Mouse (Mus musculus): ENCODE measurements at regions not wholly inside any gene's neighbourhood (a gene's known extent, or its start where the extent isn't known, plus 50 kb on each side); places are given as distances from the start of the nearest gene placed in this dataset.

DNA sequence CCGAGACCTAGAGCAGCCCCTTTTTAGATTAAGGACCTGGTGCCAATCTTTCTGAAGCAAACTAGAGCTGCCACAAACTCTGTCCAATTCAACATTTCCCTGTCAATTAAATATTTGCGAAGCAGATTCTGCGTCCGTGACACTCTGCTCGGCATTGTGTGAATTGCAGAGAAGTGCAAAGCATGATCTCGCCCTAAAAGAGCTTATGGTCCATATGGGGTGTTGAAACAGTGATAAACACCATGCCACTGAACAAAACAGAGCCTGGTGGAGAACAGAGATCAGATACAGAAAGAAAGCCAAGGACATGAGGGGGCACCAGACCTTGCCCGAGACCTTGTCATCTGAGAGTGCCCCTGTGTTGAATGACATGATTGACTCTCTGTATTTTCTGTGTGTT, 167.2 kb upstream of the Zfp703 start:
- DNase-seq (ENCODE audit: low read depth), result no peak

- no peak for DNase-seq (ENCODE audit: low read depth)
These were observed 165.4 kb upstream of the Zfp703 start for GRCm38 (mm10) chr8:26811533-26812236.

- peak; percentile 29 for DNase-seq (ENCODE audit: low read depth)
These were observed 163.8 kb upstream of the Zfp703 start for GRCm38 (mm10) chr8:26813198-26813815.

DNA sequence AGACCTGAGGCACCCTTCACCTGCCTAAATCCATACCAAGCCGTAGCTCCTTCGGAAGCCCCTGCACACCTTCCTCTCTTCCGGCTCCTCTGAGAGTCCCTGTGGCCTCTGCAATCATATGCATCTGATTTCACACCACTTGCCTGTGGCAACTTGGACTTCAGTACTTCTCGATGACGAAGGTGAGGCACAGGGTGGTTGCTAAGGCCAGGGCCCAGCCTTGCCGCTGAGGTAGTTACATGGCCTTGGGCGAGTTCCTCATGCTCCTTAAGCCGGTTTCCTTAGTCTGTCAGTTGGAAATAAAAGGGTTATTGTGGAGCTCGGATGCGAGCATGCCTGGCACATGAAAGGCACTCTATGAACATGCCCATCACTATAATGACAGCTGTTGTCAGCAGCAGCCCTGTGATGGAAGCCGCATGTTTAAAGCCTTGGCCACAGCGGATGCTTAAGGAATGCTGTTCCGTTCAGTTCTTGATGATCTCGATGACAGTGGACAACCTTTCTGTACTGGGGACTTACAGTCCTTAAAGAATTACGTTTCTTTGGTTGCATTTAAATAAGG, 162.0 kb upstream of the Zfp703 start:
- DNase-seq (ENCODE audit: low read depth), result no peak

DNA sequence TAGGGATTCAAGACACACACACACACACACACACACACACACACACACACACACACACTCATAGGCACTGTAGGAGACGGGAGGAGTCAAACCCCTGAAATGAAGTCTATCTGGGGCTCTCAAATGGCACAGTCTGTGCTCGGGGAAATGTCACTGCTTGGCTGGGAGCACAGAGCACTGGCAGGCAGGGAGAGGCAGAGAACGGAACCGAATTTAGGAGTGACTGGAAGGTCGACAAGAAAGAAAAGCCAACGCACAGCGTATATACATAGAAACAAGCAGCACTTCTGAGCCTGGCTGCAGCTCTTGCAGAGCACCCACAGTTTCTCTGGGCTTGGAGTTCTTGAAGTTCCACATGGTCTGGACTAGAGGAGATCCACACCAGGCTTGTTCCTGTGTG, 160.1 kb upstream of the Zfp703 start:
- no peak for DNase-seq (ENCODE audit: low read depth)

- DNase-seq (ENCODE audit: low read depth), result peak; percentile 67
These were observed 152.8 kb upstream of the Zfp703 start for GRCm38 (mm10) chr8:26824189-26824941.

GRCm38 (mm10) chr8:26828311-26828909, 148.7 kb upstream of the Zfp703 start:
- DNase-seq (ENCODE audit: low read depth), result peak; percentile 90

DNA sequence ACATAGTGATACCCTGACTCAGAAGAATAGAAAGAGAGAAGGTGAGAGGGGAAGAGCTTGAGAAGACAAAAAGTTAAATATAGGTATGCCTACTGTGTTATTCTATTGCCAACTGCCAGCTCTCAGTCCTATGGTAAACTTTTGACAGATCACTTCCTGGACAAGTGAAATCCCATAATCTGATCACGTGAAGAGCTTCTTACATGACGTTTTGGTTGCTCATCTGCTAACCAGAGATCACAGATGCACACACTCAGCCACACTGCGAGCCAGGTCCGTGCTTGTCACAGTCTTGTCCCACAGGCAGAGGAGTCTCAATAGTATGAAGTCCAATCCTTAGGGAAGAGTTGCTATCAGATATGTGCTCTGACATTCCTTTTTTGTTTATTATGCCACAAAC, 147.8 kb upstream of the Zfp703 start:
- no peak for DNase-seq (ENCODE audit: low read depth)

DNA sequence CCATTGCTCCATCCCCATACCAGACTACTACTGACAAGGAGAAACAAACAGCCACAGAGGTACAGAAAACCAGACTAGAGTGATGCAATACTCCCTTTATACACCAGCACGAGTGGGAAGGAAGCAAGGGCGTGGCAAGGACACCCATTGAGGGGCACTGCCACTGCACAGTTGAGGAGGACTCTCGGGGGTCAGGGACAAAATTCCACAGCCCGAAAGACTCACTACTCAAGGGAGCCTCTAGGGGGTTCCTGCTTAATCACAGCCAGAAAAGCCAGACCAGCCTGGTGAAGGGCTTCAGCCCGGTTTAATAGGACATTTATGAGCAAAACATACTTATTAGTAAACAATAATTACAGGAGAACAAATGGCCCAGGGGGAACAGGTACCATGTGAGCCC, 146.0 kb upstream of the Zfp703 start:
- no peak for DNase-seq (ENCODE audit: low read depth)

DNA sequence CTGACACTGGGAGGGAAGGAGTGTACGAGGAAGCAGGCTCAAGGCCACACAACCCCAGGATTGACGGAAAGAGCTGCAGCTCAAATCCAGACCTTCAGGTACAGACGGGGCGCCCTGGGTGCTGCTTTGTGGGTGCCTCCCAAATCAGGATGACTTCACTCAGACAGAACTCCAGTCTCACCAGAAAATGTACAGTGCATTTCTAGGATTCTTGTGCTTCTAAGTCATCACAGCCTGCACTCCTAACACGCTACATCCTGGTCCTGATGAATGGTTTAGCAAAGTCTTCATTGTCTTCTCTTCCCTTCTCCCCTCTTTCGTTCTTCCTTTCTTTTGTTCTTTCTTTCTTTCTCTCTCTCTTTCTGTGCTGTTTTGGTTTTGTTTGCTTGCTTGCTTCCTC, 145.3 kb upstream of the Zfp703 start:
- DNase-seq (ENCODE audit: low read depth), result peak; percentile 27

- DNase-seq (ENCODE audit: low read depth), result peak; percentile 33
These were observed 144.6 kb upstream of the Zfp703 start for GRCm38 (mm10) chr8:26832546-26832945.

DNA sequence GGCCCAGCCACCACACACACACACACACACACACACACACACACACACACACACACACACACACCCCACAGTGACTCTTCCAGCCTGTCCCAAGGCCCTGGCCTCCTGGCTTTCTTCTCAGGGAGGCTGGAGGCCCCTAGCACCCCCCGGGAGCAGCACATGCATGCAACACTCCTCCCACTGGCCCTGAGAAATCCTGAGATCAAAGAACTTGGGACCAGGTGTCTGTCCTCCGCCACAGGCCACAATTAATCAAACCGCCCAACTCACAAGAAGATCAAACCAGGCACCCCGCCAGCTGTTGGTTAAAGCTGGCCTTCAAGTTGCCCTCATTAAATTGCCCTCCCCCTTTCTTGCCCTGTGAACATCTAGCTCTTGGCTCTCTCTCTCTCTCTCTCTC, 143.8 kb upstream of the Zfp703 start:
- peak; percentile 26 for DNase-seq (ENCODE audit: low read depth)

DNA sequence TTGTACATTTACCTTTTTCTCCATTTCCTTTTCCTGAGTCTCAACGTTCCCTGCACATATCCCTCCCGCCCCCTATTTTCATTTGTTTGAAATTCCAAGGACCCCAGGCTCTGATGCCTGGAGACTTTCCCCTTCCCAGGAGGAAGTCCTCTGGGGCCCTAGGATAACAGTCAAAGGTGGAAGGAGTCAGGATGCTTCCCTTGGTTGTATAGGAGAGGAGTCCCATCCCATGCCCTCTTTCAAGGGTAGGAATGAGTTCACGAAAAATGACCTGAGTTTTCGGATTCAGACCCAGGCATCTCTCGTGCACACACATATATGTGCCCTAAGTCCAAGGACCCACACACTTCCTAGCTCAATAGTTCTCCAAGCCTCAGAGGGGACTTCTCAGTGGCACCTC, 143.3 kb upstream of the Zfp703 start:
- no peak for DNase-seq (ENCODE audit: low read depth)

GRCm38 (mm10) chr8:26834604-26835003, 142.5 kb upstream of the Zfp703 start:
- DNase-seq (ENCODE audit: low read depth), result no peak

GRCm38 (mm10) chr8:26835076-26835475, 142.0 kb upstream of the Zfp703 start:
- no peak for DNase-seq (ENCODE audit: low read depth)

DNA sequence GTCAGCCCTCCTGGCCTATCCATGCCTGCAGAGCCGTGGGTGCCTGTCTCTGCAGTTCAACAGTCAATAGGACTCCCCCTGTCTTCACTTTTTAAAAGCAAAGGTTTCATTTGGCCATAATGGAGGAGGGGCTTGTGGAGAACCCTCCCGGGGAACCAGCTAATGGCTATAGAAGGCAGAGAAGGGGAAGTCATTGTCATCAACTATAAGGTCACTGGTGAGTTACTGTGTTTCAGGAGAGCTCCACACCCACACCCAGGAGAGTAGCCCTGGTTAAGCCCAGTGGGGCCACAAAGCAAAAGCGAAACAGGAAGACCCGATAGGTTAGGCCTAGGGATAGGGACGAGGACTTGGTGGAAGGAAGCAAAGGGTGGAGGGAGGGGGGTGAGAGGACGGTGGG, 141.5 kb upstream of the Zfp703 start:
- DNase-seq (ENCODE audit: low read depth), result no peak

DNA sequence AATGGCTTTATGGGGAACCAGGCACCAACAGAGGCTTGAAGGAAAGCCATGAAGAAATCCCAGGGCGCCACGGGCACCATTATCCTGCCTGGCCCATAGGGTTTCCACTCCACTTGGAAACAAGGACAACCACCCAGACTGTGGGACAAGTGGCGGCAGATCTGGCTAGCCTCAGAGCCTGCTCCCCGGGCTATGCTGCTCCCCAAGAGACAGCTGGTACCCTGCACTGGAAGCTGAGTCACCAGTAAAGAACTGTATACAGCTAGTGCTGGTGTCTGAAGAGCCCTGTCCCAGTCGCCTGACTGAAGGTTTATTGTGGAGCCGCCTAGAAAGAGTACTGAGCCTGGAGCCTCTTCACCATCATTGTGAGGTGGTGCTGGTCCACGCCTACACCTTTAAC, 140.6 kb upstream of the Zfp703 start:
- DNase-seq (ENCODE audit: low read depth), result no peak

- no peak for DNase-seq (ENCODE audit: low read depth)
These were observed 136.8 kb upstream of the Zfp703 start for GRCm38 (mm10) chr8:26840286-26840685.

DNA sequence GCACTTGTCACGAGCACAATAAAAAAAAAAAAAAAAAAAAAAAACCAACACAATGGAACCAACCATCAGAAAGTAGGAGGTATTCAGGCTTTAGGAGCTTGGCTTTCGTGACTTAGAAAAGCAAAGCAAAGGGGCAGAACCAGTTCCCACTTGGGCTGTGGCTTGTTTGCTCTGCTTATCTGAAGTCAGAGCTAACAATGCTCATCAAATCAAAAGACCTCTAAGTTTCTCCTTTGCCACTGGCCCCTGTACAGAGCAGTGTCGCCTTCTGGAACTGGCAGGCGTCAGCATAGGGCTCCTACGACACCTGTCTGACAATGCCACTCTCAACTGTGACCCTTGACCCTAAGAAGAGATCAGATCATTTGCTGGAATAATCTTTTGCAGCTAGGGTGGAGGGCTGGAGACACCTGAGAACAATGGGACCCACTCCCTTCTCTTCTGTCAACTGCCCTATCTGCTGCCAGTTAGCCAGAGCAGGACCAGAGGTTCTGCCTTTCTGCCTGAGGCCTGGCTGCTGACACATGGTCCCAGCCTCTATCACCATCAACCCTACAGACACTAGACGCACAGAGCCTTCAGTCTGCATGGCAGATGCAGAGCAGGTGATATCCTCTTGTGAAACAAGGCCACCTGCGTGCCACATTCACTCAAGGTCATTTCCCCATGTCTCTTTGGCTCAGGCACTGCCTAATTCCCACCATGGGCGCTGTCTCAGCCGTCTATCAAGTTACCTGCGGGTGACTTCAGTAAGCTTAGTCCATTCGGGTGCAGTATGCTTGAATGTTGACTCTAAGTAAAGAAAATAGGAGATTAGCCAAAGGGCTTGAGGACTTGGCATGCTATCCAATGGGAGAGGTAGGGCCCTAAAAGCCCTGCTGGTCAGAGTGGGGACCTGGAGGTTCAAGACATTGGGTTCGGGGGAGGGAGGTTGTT, 136.1 kb upstream of the Zfp703 start:
- no peak for DNase-seq (ENCODE audit: low read depth)

DNA sequence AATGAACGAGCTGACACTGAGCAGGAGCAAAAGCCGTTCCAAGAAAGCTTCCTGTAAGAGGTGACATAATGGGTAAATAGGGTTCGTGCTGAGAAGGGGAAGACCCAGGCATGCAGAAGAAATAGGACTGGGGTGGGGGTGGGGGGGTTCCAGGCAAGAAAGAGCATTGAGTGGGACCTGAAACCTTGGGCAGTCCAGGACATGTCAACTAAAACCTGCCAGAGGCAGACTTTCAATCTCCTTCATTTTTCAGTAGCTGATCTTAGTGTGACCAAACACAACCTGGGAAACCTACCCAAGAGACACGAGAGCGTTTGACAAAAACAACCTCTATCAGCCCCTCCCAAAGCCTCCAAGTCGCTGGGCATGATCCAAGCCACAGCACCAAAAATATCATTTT, 133.4 kb upstream of the Zfp703 start:
- no peak for DNase-seq (ENCODE audit: low read depth)

DNA sequence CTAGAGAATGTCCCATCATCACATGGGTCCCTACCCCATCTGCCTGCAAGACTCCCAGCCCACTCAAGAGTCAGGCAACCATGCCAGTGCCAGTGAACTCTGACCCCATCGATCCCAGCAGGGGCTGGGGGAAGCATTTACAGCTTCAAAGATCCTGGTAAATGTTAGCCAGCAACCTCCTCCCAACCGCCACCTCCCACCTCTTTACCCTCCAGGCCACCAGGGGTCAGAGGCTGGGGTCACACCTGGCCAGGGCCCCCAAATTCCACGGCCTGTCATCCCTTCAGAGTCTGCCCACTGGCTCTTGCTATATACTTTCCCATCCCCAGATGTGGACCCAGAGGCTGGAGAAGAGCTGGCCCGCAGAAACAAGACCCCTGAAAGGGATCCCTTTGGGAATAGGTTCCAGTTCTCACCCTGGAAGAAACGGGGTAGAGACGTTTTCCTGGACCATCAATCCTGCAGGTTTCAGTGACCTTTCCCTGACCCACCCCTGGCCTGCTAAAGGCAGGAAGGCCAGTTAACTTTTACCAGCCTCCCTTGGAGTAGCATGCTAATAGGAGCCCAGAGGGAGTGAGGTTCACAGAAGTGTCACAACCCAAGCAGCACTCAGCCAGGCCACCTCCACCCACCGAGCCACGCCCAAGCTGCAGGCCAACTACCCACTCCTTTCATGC, 132.9 kb upstream of the Zfp703 start:
- no peak for DNase-seq (ENCODE audit: low read depth)

All from NIH3T3 (cell line).